Mouse (Mus musculus) macrophage (primary cell): ENCODE data around the gene Sox10. TPM values are rescaled to one million over a fixed set of nuclear protein-coding genes. Genes with fewer than 3 reads are reported as not detected.

ENCODE experiments used
- polyA plus RNA-seq: library from polyadenylated mRNA; stranded (reverse); fragments of 250-400 nt; gene quantifications from 3 replicates; pipeline ENCODE4 v1.2.4, GENCODE M21; 2018; ENCODE audit warnings: inconsistent platforms

Sox10 gene
- polyA plus RNA-seq, 1 experiment from 2014 or later, result not detected

Other genes starting within 250 kb of the Sox10 start
- gene Lgals1, start 238.5 kb downstream of the Sox10 start, polyA plus RNA-seq, result 1,502 to 3,219 TPM (median 3,114 TPM) in 3 replicates
- 18.3 to 26.2 TPM (median 18.5 TPM) in 3 replicates for gene Nol12, start 230.3 kb downstream of the Sox10 start, polyA plus RNA-seq
- 27.0 to 38.5 TPM (median 29.5 TPM) in 3 replicates for gene Triobp, start 217.5 kb downstream of the Sox10 start, polyA plus RNA-seq
- 47.1 to 75.1 TPM (median 48.4 TPM) in 3 replicates for gene H1f0, start 136.8 kb downstream of the Sox10 start, polyA plus RNA-seq
- not detected in 3 replicates for gene Galr3, start 123.4 kb downstream of the Sox10 start, polyA plus RNA-seq
- gene Ankrd54, start 102.3 kb downstream of the Sox10 start, polyA plus RNA-seq, result 3.9 to 9.7 TPM (median 8.3 TPM) in 3 replicates
- gene Eif3l, start 90.1 kb downstream of the Sox10 start, polyA plus RNA-seq, result 92.1 to 130 TPM (median 96.7 TPM) in 3 replicates
- 6.4 to 9.0 TPM (median 7.9 TPM) in 3 replicates for gene Micall1, start 56.3 kb downstream of the Sox10 start, polyA plus RNA-seq
- gene Polr2f, start 24.2 kb downstream of the Sox10 start, polyA plus RNA-seq, result 27.6 to 119 TPM (median 69.4 TPM) in 3 replicates
- gene 1700088E04Rik, start 24.0 kb downstream of the Sox10 start, polyA plus RNA-seq, result 0.56 to 1.1 TPM (median 0.74 TPM) in 3 replicates
- gene Pick1, start 63.9 kb upstream of the Sox10 start, polyA plus RNA-seq, result 4.9 to 9.4 TPM (median 7.0 TPM) in 3 replicates
- gene Gm49486, start 64.2 kb upstream of the Sox10 start, polyA plus RNA-seq, result not detected in 3 replicates
- not detected in 3 replicates for gene Slc16a8, start 89.5 kb upstream of the Sox10 start, polyA plus RNA-seq
- not detected in 3 replicates for gene Baiap2l2, start 120.3 kb upstream of the Sox10 start, polyA plus RNA-seq
- 4.5 to 6.8 TPM (median 5.8 TPM) in 3 replicates for gene Pla2g6, start 163.2 kb upstream of the Sox10 start, polyA plus RNA-seq
- gene Maff, start 181.4 kb upstream of the Sox10 start, polyA plus RNA-seq, result 0.80 to 4.1 TPM (median 1.8 TPM) in 3 replicates
- gene Tmem184b, start 238.3 kb upstream of the Sox10 start, polyA plus RNA-seq, result 40.4 to 55.8 TPM (median 48.1 TPM) in 3 replicates